Mouse (Mus musculus): Measurements from ENCODE around the gene Dcx. TPM values are rescaled to one million over a fixed set of nuclear protein-coding genes. Genes with fewer than 3 reads are reported as not detected.

Gene Dcx
- total RNA-seq, 2 experiments from 2014 or later = not detected

GRCm38 (mm10) chrX:143846637-143847036 lies 86.5 kb downstream of the Dcx start:
- no peak for ATAC-seq (replicated peaks; ENCODE audit: poor library complexity)

GRCm38 (mm10) chrX:143827212-143827611 lies 105.9 kb downstream of the Dcx start, which contains the start of gene Capn6:
TSS of gene Capn6 (minus strand) at chrX:143827414.
- ATAC-seq (replicated peaks; ENCODE audit: poor library complexity) = no peak

GRCm38 (mm10) chrX:143826521-143826920 lies 106.6 kb downstream of the Dcx start:
- ATAC-seq (replicated peaks; ENCODE audit: poor library complexity) = no peak

DNA sequence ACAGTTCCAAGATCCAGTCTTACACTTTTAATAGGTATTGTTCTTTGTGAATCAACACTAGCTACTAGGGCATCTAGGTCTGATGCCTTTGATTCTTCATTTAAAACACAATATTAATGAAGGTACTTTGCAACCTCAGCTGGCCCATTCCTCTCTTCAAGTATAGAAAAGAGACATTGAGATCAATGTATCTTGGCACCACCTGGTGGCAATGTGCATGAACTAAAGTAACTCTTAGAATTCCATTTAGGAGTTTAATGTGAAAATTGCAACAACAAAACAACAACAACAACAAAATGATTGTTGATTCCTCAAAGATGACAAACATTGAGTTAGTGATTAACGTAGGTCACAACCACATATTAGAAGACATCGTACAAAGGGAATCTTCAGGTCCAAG lies 114.2 kb downstream of the Dcx start:
- ATAC-seq (replicated peaks; ENCODE audit: poor library complexity) = no peak

DNA sequence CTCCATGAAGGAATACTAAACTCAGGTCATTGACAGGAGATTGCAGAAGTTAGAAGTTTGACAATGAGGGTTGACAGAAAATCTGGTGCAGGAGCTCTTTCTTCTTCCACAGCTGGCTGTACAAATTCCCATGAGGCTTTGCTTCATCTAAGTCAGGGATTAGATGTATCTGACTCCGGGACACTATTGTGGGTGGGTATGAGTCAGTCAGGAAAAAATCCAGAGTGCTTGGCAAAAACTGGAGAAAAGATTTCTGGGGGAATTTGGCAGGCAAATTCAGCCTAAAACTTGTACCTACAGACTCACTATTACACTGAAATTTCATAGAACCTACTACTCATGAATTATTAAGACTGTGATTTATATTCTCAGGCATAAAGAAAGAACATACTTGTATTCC lies 117.2 kb downstream of the Dcx start:
- ATAC-seq (replicated peaks; ENCODE audit: poor library complexity) = no peak

Other genes starting within 250 kb of the Dcx start
- not detected in 2 replicates for gene Capn6, start 105.9 kb downstream of the Dcx start, total RNA-seq (2015)
- gene Capn6, start 105.9 kb downstream of the Dcx start, total RNA-seq (2017) = not detected in 2 replicates
- 0.34 and 0.57 TPM in 2 replicates for gene A730046J19Rik, start 220.4 kb upstream of the Dcx start, total RNA-seq (2015)
- 0.08 and 0.24 TPM in 2 replicates for gene A730046J19Rik, start 220.4 kb upstream of the Dcx start, total RNA-seq (2017)

All from megakaryocyte progenitor cell, adult 5-6 weeks (primary cell).